Mouse (Mus musculus): ENCODE data around the gene Ddx55. TPM values are rescaled to one million over a fixed set of nuclear protein-coding genes. Genes with fewer than 3 reads are reported as not detected.

Gene Ddx55
- polyA plus RNA-seq, 1 experiment from 2014 or later: 5.8 TPM

GRCm38 (mm10) chr5:124524943-124525342, 27.7 kb upstream of the Ddx55 start:
- no peaks in the 10 kb centered on the region for H3K27me3 ChIP-seq (ENCODE audit: control insufficient read depth, insufficient read depth, low read length)
- TF ChIP-seq EP300 (optimal IDR thresholded peaks at IDR 0.05) (no peak), CTCF (IDR thresholded peaks at IDR 0.05; ENCODE audit: low read depth) (no peak)
- WGBS: 93% methylated on average over 5 of the region's 5 CpGs

GRCm38 (mm10) chr5:124528351-124528750, 24.3 kb upstream of the Ddx55 start:
- Histone ChIP-seq H3K27ac (replicated peaks) (peak overlapping the region; percentile 63; the same call in 1 of the 2 replicates), H3K4me1 (replicated peaks; ENCODE audit: control insufficient read depth, insufficient read depth) (peaks cover 8% of the 10 kb centered on the region), H3K4me2 (replicated peaks; ENCODE audit: low read depth) (peak overlapping the region; percentile 77), H3K9me3 (ENCODE audit: control insufficient read depth, low read length) (no peaks in the 10 kb centered on the region), H3K27me3 (ENCODE audit: control insufficient read depth, insufficient read depth, low read length) (no peaks in the 10 kb centered on the region), H3K36me3 (ENCODE audit: control insufficient read depth, insufficient read depth, low read length) (no peaks in the 10 kb centered on the region; the same call in 1 of the 2 replicates), H3K9ac (ENCODE audit: low read length) (no peak overlapping the region; the same call in 1 of the 2 replicates), H3K4me3 (ENCODE audit: low read depth, low read length) (peak overlapping the region; percentile 19; the same call in 1 of the 2 replicates)
- TF ChIP-seq EP300 (optimal IDR thresholded peaks at IDR 0.05): no peak
- TF ChIP-seq CTCF (IDR thresholded peaks at IDR 0.05; ENCODE audit: low read depth): no peak
- 69% methylated on average over 4 of the region's 4 CpGs for WGBS
- no peak for DNase-seq (ENCODE audit: low spot score)
- ATAC-seq (ENCODE audit: low FRiP score, low TSS enrichment): no peak

More at GRCm38 (mm10) chr5:124524943-124525342, 27.7 kb upstream of the Ddx55 start:
- no peaks in the 10 kb centered on the region; the same call in 1 of the 2 replicates for H3K36me3 ChIP-seq (ENCODE audit: control insufficient read depth, insufficient read depth, low read length)
- no peak for ATAC-seq (ENCODE audit: low FRiP score, low TSS enrichment)
- no peak overlapping the region for H3K4me3 ChIP-seq (ENCODE audit: low read depth, low read length)
- no peak overlapping the region for H3K9ac ChIP-seq (ENCODE audit: low read length)
- H3K4me2 ChIP-seq (replicated peaks; ENCODE audit: low read depth): no peak overlapping the region
- DNase-seq (ENCODE audit: low spot score): no peak
- no peaks in the 10 kb centered on the region for H3K9me3 ChIP-seq (ENCODE audit: control insufficient read depth, low read length)
- H3K27ac ChIP-seq (replicated peaks): no peak overlapping the region
- H3K4me1 ChIP-seq (replicated peaks; ENCODE audit: control insufficient read depth, insufficient read depth): peaks cover 6% of the 10 kb centered on the region

- no peak for DNase-seq (ENCODE audit: low spot score)
Measured at GRCm38 (mm10) chr5:124528791-124529190, 23.9 kb upstream of the Ddx55 start.

GRCm38 (mm10) chr5:124529191-124529651, 23.4 kb upstream of the Ddx55 start:
- Histone ChIP-seq H3K4me3 (ENCODE audit: low read depth, low read length) (peak overlapping the region; percentile 19), H3K27me3 (ENCODE audit: control insufficient read depth, insufficient read depth, low read length) (no peaks in the 10 kb centered on the region), H3K4me2 (replicated peaks; ENCODE audit: low read depth) (peak overlapping the region; percentile 77), H3K36me3 (ENCODE audit: control insufficient read depth, insufficient read depth, low read length) (no peaks in the 10 kb centered on the region; the same call in 1 of the 2 replicates), H3K9ac (ENCODE audit: low read length) (peak overlapping the region; percentile 50), H3K9me3 (ENCODE audit: control insufficient read depth, low read length) (no peaks in the 10 kb centered on the region), H3K4me1 (replicated peaks; ENCODE audit: control insufficient read depth, insufficient read depth) (peaks cover 8% of the 10 kb centered on the region), H3K27ac (replicated peaks) (peak overlapping the region; percentile 63)
- DNase-seq (ENCODE audit: low spot score) (no peak), ATAC-seq (ENCODE audit: low FRiP score, low TSS enrichment) (no peak)
- TF ChIP-seq EP300 (optimal IDR thresholded peaks at IDR 0.05): no peak
- no peak for TF ChIP-seq CTCF (IDR thresholded peaks at IDR 0.05; ENCODE audit: low read depth)
- WGBS: 22% methylated on average over 8 of the region's 8 CpGs

More at GRCm38 (mm10) chr5:124528791-124529190, 23.9 kb upstream of the Ddx55 start:
- peaks cover 8% of the 10 kb centered on the region for H3K4me1 ChIP-seq (replicated peaks; ENCODE audit: control insufficient read depth, insufficient read depth)
- ATAC-seq (ENCODE audit: low FRiP score, low TSS enrichment): no peak
- peak overlapping the region; percentile 19 for H3K4me3 ChIP-seq (ENCODE audit: low read depth, low read length)
- no peaks in the 10 kb centered on the region for H3K27me3 ChIP-seq (ENCODE audit: control insufficient read depth, insufficient read depth, low read length)
- peak overlapping the region; percentile 63 for H3K27ac ChIP-seq (replicated peaks)
- no peaks in the 10 kb centered on the region; the same call in 1 of the 2 replicates for H3K36me3 ChIP-seq (ENCODE audit: control insufficient read depth, insufficient read depth, low read length)
- H3K4me2 ChIP-seq (replicated peaks; ENCODE audit: low read depth): peak overlapping the region; percentile 77
- WGBS: 26% methylated on average over 9 of the region's 9 CpGs
- TF ChIP-seq CTCF (IDR thresholded peaks at IDR 0.05; ENCODE audit: low read depth) (no peak), EP300 (optimal IDR thresholded peaks at IDR 0.05) (no peak)
- no peaks in the 10 kb centered on the region for H3K9me3 ChIP-seq (ENCODE audit: control insufficient read depth, low read length)
- peak overlapping the region; percentile 50 for H3K9ac ChIP-seq (ENCODE audit: low read length)

- H3K4me2 ChIP-seq (replicated peaks; ENCODE audit: low read depth): peak overlapping the region; percentile 77
- peak overlapping the region; percentile 82 for H3K4me3 ChIP-seq (ENCODE audit: low read depth, low read length)
- 47% methylated on average over 8 of the region's 8 CpGs for WGBS
- peak overlapping the region; percentile 77; the same call in 1 of the 2 replicates for H3K9ac ChIP-seq (ENCODE audit: low read length)
- H3K36me3 ChIP-seq (ENCODE audit: control insufficient read depth, insufficient read depth, low read length): no peaks in the 10 kb centered on the region; the same call in 1 of the 2 replicates
- DNase-seq (ENCODE audit: low spot score): no peak
- H3K9me3 ChIP-seq (ENCODE audit: control insufficient read depth, low read length): no peaks in the 10 kb centered on the region
- H3K27me3 ChIP-seq (ENCODE audit: control insufficient read depth, insufficient read depth, low read length): no peaks in the 10 kb centered on the region
- peaks cover 8% of the 10 kb centered on the region for H3K4me1 ChIP-seq (replicated peaks; ENCODE audit: control insufficient read depth, insufficient read depth)
- TF ChIP-seq EP300 (optimal IDR thresholded peaks at IDR 0.05) (no peak), CTCF (IDR thresholded peaks at IDR 0.05; ENCODE audit: low read depth) (no peak)
- H3K27ac ChIP-seq (replicated peaks): peak overlapping the region; percentile 83; the same call in 1 of the 2 replicates
- ATAC-seq (ENCODE audit: low FRiP score, low TSS enrichment): no peak
Measured at GRCm38 (mm10) chr5:124529697-124530096, 23.0 kb upstream of the Ddx55 start.

Data from stomach, postnatal 0 days (tissue).